Mouse (Mus musculus): ENCODE results near the gene Maz. TPM values are rescaled to one million over a fixed set of nuclear protein-coding genes. Genes with fewer than 3 reads are reported as not detected.
A peak's percentile ranks its signal among the peaks of the same experiment; 100 is the strongest.

Gene Maz
- polyA plus RNA-seq, 1 experiment from 2014 or later = 36.1 TPM

- Histone ChIP-seq H3K9me3 (ENCODE audit: low read length) (no peaks in the 10 kb centered on the region), H3K9ac (replicated peaks; ENCODE audit: low read depth) (peak within 1 kb of the TSS; percentile 98), H3K4me3 (ENCODE audit: low read depth, low read length) (peak within 1 kb of the TSS; percentile 99), H3K4me2 (replicated peaks; ENCODE audit: low read depth, low read length) (peak within 1 kb of the TSS; percentile 83), H3K27ac (ENCODE audit: low read length) (peak within 1 kb of the TSS; percentile 99), H3K27me3 (replicated peaks; ENCODE audit: insufficient read depth, low read length) (no peaks in the 10 kb centered on the region), H3K36me3 (ENCODE audit: insufficient read depth, low read length) (peaks cover 7% of the 10 kb centered on the region), H3K4me1 (ENCODE audit: insufficient read depth, low read depth, low read length) (peaks cover 5% of the 10 kb centered on the region)
- TF ChIP-seq EP300 (IDR thresholded peaks at IDR 0.05) (peak; percentile 66; the same call in 1 of the 2 replicates), CTCF (IDR thresholded peaks at IDR 0.05) (peak; percentile 98)
- peak; percentile 98 for DNase-seq (ENCODE audit: low spot score)
- 1% methylated on average over 51 of the region's 55 CpGs for WGBS
- peak; percentile 96 for ATAC-seq
Measured at GRCm38 (mm10) chr7:126975950-126976866, 50.6 kb downstream of the Maz start, which contains the start of gene Cdiptos. TSS of gene Cdiptos (minus strand) at chr7:126976098.

GRCm38 (mm10) chr7:126975893-126975949 lies 51.1 kb downstream of the Maz start, which contains the start of gene Cdipt:
TSS of gene Cdipt (plus strand) at chr7:126975914.
- Histone ChIP-seq H3K27me3 (replicated peaks; ENCODE audit: insufficient read depth, low read length) (no peaks in the 10 kb centered on the region), H3K9ac (replicated peaks; ENCODE audit: low read depth) (peak within 1 kb of the TSS; percentile 98), H3K4me1 (ENCODE audit: insufficient read depth, low read depth, low read length) (peaks cover 5% of the 10 kb centered on the region), H3K4me2 (replicated peaks; ENCODE audit: low read depth, low read length) (peak within 1 kb of the TSS; percentile 83), H3K27ac (ENCODE audit: low read length) (peak within 1 kb of the TSS; percentile 99), H3K4me3 (ENCODE audit: low read depth, low read length) (peak within 1 kb of the TSS; percentile 99), H3K9me3 (ENCODE audit: low read length) (no peaks in the 10 kb centered on the region), H3K36me3 (ENCODE audit: insufficient read depth, low read length) (peaks cover 7% of the 10 kb centered on the region)
- 0% methylated on average over 1 of the region's 1 CpGs for WGBS
- DNase-seq (ENCODE audit: low spot score) = no peak
- ATAC-seq = no peak
- no peak for TF ChIP-seq EP300 (IDR thresholded peaks at IDR 0.05)
- no peak for TF ChIP-seq CTCF (IDR thresholded peaks at IDR 0.05)

- Histone ChIP-seq H3K36me3 (ENCODE audit: insufficient read depth, low read length) (peaks cover 7% of the 10 kb centered on the region), H3K4me2 (replicated peaks; ENCODE audit: low read depth, low read length) (peak overlapping the region; percentile 83), H3K4me3 (ENCODE audit: low read depth, low read length) (peak overlapping the region; percentile 99; the same call in 1 of the 2 replicates), H3K4me1 (ENCODE audit: insufficient read depth, low read depth, low read length) (peaks cover 5% of the 10 kb centered on the region), H3K9ac (replicated peaks; ENCODE audit: low read depth) (no peak overlapping the region), H3K9me3 (ENCODE audit: low read length) (no peaks in the 10 kb centered on the region), H3K27me3 (replicated peaks; ENCODE audit: insufficient read depth, low read length) (no peaks in the 10 kb centered on the region), H3K27ac (ENCODE audit: low read length) (peak overlapping the region; percentile 48; the same call in 1 of the 2 replicates)
- ATAC-seq = no peak
- TF ChIP-seq CTCF (IDR thresholded peaks at IDR 0.05) = no peak
- TF ChIP-seq EP300 (IDR thresholded peaks at IDR 0.05) = no peak
- WGBS = 13% methylated on average over 8 of the region's 8 CpGs
- peak; percentile 33 for DNase-seq (ENCODE audit: low spot score)
Measured at GRCm38 (mm10) chr7:126975493-126975892, 51.3 kb downstream of the Maz start.

Small RNA genes within 50 kb of the gene (microRNA-seq; reads per million reads assigned to microRNA genes)
- gene Gm44343 = not detected

Other genes with a start within 250 kb of the Maz start
- 0.56 and 0.74 TPM in 2 replicates for gene Tbx6, start 245.6 kb downstream of the Maz start, polyA plus RNA-seq (2015; fragmentation: Nextera tagmentation; extraction: Ambion mirVana)
- 150 and 151 TPM in 2 replicates for gene Ppp4c, start 234.5 kb downstream of the Maz start, polyA plus RNA-seq (2015; fragmentation: Nextera tagmentation; extraction: Ambion mirVana)
- gene Fam57b, start 229.4 kb downstream of the Maz start, polyA plus RNA-seq (2015; fragmentation: Nextera tagmentation; extraction: Ambion mirVana) = 0.13 and 0.19 TPM in 2 replicates
- gene 4930451I11Rik, start 195.4 kb downstream of the Maz start, polyA plus RNA-seq (2015; fragmentation: Nextera tagmentation; extraction: Ambion mirVana) = not detected in 2 replicates
- 0.20 and 0.33 TPM in 2 replicates for gene Doc2a, start 179.6 kb downstream of the Maz start, polyA plus RNA-seq (2015; fragmentation: Nextera tagmentation; extraction: Ambion mirVana)
- gene Hirip3, start 165.1 kb downstream of the Maz start, polyA plus RNA-seq (2015; fragmentation: Nextera tagmentation; extraction: Ambion mirVana) = 8.4 and 9.3 TPM in 2 replicates
- 52.2 and 54.7 TPM in 2 replicates for gene Ino80e, start 164.7 kb downstream of the Maz start, polyA plus RNA-seq (2015; fragmentation: Nextera tagmentation; extraction: Ambion mirVana)
- gene Taok2, start 142.3 kb downstream of the Maz start, polyA plus RNA-seq (2015; fragmentation: Nextera tagmentation; extraction: Ambion mirVana) = 36.1 and 39.0 TPM in 2 replicates
- 42.5 and 45.0 TPM in 2 replicates for gene Tmem219, start 104.1 kb downstream of the Maz start, polyA plus RNA-seq (2015; fragmentation: Nextera tagmentation; extraction: Ambion mirVana)
- 12.1 and 14.9 TPM in 2 replicates for gene Kctd13, start 98.2 kb downstream of the Maz start, polyA plus RNA-seq (2015; fragmentation: Nextera tagmentation; extraction: Ambion mirVana)
- not detected in 2 replicates for gene Asphd1, start 77.5 kb downstream of the Maz start, polyA plus RNA-seq (2015; fragmentation: Nextera tagmentation; extraction: Ambion mirVana)
- gene Sez6l2, start 76.5 kb downstream of the Maz start, polyA plus RNA-seq (2015; fragmentation: Nextera tagmentation; extraction: Ambion mirVana) = 1.7 and 3.0 TPM in 2 replicates
- 164 and 173 TPM in 2 replicates for gene Cdipt, start 51.1 kb downstream of the Maz start, polyA plus RNA-seq (2015; fragmentation: Nextera tagmentation; extraction: Ambion mirVana)
- gene Cdiptos, start 50.9 kb downstream of the Maz start, polyA plus RNA-seq (2015; fragmentation: Nextera tagmentation; extraction: Ambion mirVana) = 3.0 and 3.3 TPM in 2 replicates
- gene Mvp, start 12.4 kb downstream of the Maz start, polyA plus RNA-seq (2015; fragmentation: Nextera tagmentation; extraction: Ambion mirVana) = 44.6 and 50.3 TPM in 2 replicates
- gene Pagr1b, start 10.6 kb downstream of the Maz start, polyA plus RNA-seq (2015; fragmentation: Nextera tagmentation; extraction: Ambion mirVana) = 1.00 and 1.1 TPM in 2 replicates
- gene Pagr1a, start 9.7 kb downstream of the Maz start, polyA plus RNA-seq (2015; fragmentation: Nextera tagmentation; extraction: Ambion mirVana) = 20.7 and 28.3 TPM in 2 replicates
- gene Gm42742, start 5.9 kb downstream of the Maz start, polyA plus RNA-seq (2015; fragmentation: Nextera tagmentation; extraction: Ambion mirVana) = 28.5 and 29.3 TPM in 2 replicates
- gene Prrt2, start 5.8 kb downstream of the Maz start, polyA plus RNA-seq (2015; fragmentation: Nextera tagmentation; extraction: Ambion mirVana) = 1.0 and 1.3 TPM in 2 replicates
- gene Kif22, start 15.4 kb upstream of the Maz start, polyA plus RNA-seq (2015; fragmentation: Nextera tagmentation; extraction: Ambion mirVana) = 7.0 and 9.2 TPM in 2 replicates
- gene Zg16, start 60.3 kb upstream of the Maz start, polyA plus RNA-seq (2015; fragmentation: Nextera tagmentation; extraction: Ambion mirVana) = 0.20 and 0.30 TPM in 2 replicates
- 14.6 and 16.0 TPM in 2 replicates for gene AI467606, start 64.3 kb upstream of the Maz start, polyA plus RNA-seq (2015; fragmentation: Nextera tagmentation; extraction: Ambion mirVana)
- 0.14 and 0.21 TPM in 2 replicates for gene Qprt, start 95.2 kb upstream of the Maz start, polyA plus RNA-seq (2015; fragmentation: Nextera tagmentation; extraction: Ambion mirVana)
- gene Spn, start 110.8 kb upstream of the Maz start, polyA plus RNA-seq (2015; fragmentation: Nextera tagmentation; extraction: Ambion mirVana) = 0.73 and 0.83 TPM in 2 replicates
- gene Cd2bp2, start 169.0 kb upstream of the Maz start, polyA plus RNA-seq (2015; fragmentation: Nextera tagmentation; extraction: Ambion mirVana) = 28.4 and 29.6 TPM in 2 replicates
- gene Tbc1d10b, start 181.4 kb upstream of the Maz start, polyA plus RNA-seq (2015; fragmentation: Nextera tagmentation; extraction: Ambion mirVana) = 14.4 and 15.0 TPM in 2 replicates
- 6.4 and 8.0 TPM in 2 replicates for gene Mylpf, start 181.9 kb upstream of the Maz start, polyA plus RNA-seq (2015; fragmentation: Nextera tagmentation; extraction: Ambion mirVana)
- 15.5 and 15.7 TPM in 2 replicates for gene Zfp553, start 206.0 kb upstream of the Maz start, polyA plus RNA-seq (2015; fragmentation: Nextera tagmentation; extraction: Ambion mirVana)
- 13.0 TPM in 2 replicates for gene Sept1, start 206.1 kb upstream of the Maz start, polyA plus RNA-seq (2015; fragmentation: Nextera tagmentation; extraction: Ambion mirVana)
- gene Zfp771, start 217.2 kb upstream of the Maz start, polyA plus RNA-seq (2015; fragmentation: Nextera tagmentation; extraction: Ambion mirVana) = 34.9 and 36.9 TPM in 2 replicates
- gene Dctpp1, start 233.7 kb upstream of the Maz start, polyA plus RNA-seq (2015; fragmentation: Nextera tagmentation; extraction: Ambion mirVana) = 35.7 and 36.4 TPM in 2 replicates
- gene Sephs2, start 247.0 kb upstream of the Maz start, polyA plus RNA-seq (2015; fragmentation: Nextera tagmentation; extraction: Ambion mirVana) = 59.4 and 66.9 TPM in 2 replicates

All from lung, postnatal 0 days (tissue).